Mouse (Mus musculus) midbrain, embryonic 14.5 days (tissue): ENCODE results near the gene Tac2. TPM values are rescaled to one million over a fixed set of nuclear protein-coding genes. Genes with fewer than 3 reads are reported as not detected.

Source experiments
- ATAC-seq: fragments of 200-750 bp; cut with Nextera tagmentation; 2 replicates; pipeline ENCODE4 v1.8.0; 2017; ENCODE audit warnings: moderate number of reproducible peaks, moderate library complexity; ENCODE audit not compliant: low FRiP score, low TSS enrichment
- DNase-seq: peaks from one replicate; pipeline ENCODE4 v3.0.0-alpha.2; 2015
- H3K27ac ChIP-seq: fragments of 300-500 bp; sonication (generic); replicated peaks from 2 replicates; pipeline ENCODE4 v1.5.1; 2014; ENCODE audit warnings: mild to moderate bottlenecking, low read depth, low read length, moderate library complexity
- H3K27me3 ChIP-seq: fragments of 300-500 bp; sonication (generic); 2 replicates; pipeline ENCODE4 v1.6.1; 2014; ENCODE audit warnings: low read length, control low read depth, mixed read lengths; ENCODE audit not compliant: control insufficient read depth, insufficient read depth
- H3K36me3 ChIP-seq: fragments of 300-500 bp; sonication (generic); 2 replicates; pipeline ENCODE4 v1.6.1; 2014; ENCODE audit warnings: low read length, control low read depth; ENCODE audit not compliant: control insufficient read depth, insufficient read depth
- H3K4me1 ChIP-seq: fragments of 300-500 bp; sonication (generic); 2 replicates; pipeline ENCODE4 v1.6.1; 2014; ENCODE audit warnings: mild to moderate bottlenecking, antibody characterized with exemption, low read length, control low read depth; ENCODE audit not compliant: control insufficient read depth, insufficient read depth
- H3K4me2 ChIP-seq: fragments of 300-500 bp; sonication (generic); 2 replicates; pipeline ENCODE4 v1.6.1; 2014; ENCODE audit warnings: mild to moderate bottlenecking, low read length, moderate library complexity
- H3K4me3 ChIP-seq: fragments of 300-500 bp; sonication (generic); replicated peaks from 2 replicates; pipeline ENCODE4 v1.5.1; 2014; ENCODE audit warnings: low read depth, low read length
- H3K9ac ChIP-seq: fragments of 300-500 bp; sonication (generic); replicated peaks from 2 replicates; pipeline ENCODE4 v1.6.1; 2014; ENCODE audit warnings: mild to moderate bottlenecking, low read length, moderate library complexity
- H3K9me3 ChIP-seq: fragments of 300-500 bp; sonication (generic); 2 replicates; pipeline ENCODE4 v1.6.1; 2016; ENCODE audit warnings: low read length, control low read depth, mixed read lengths; ENCODE audit not compliant: control insufficient read depth
- WGBS: fragments of 180-500 bp; shearing (Covaris S2); extraction: QIAGEN DNeasy Blood & Tissue Kit; methylation state at CpG from one replicate; pipeline ENCODE4 v1.1.7; 2014; 5-methylcytosine and 5-hydroxymethylcytosine counted together
- polyA plus RNA-seq: library from polyadenylated mRNA; unstranded; fragments of >200 nt; fragmentation: Nextera tagmentation; extraction: Ambion mirVana; gene quantifications from 2 replicates; pipeline ENCODE4 v1.2.1, GENCODE M21; 2014

Gene Tac2
- polyA plus RNA-seq, 1 experiment from 2014 or later: not detected

GRCm38 (mm10) chr10:127708850-127709370 is 15.4 kb upstream of the Tac2 start:
- ATAC-seq: no peak
- WGBS: 89% methylated on average over 3 of the region's 3 CpGs
- Histone ChIP-seq H3K36me3 (no peaks in the 10 kb centered on the region), H3K4me1 (no peaks in the 10 kb centered on the region), H3K9ac (no peak overlapping the region), H3K27ac (no peak overlapping the region), H3K9me3 (no peaks in the 10 kb centered on the region), H3K4me3 (no peak overlapping the region), H3K4me2 (no peak overlapping the region), H3K27me3 (no peaks in the 10 kb centered on the region)
- no peak for DNase-seq

DNA sequence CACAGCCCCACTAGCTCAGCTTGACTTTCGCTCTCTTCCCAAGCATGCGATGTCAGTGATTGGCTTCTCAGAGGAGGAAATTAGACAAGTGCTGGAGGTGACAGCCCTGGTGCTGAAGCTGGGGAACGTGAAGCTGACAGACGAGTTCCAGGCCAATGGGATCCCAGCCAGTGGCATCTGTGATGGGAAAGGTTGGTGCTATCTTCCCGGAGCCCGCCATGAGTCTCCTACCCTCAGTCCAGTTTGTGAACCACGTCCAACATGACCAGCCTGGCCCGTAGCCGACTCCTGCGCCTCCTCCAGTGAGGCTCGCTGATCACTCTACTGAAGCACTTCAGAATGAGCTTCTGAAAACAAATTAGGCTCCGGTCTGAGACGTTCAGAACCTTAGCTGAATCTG is 13.9 kb upstream of the Tac2 start:
- ATAC-seq: no peak
- H3K4me2 ChIP-seq: no peak overlapping the region
- 89% methylated on average over 13 of the region's 13 CpGs for WGBS
- no peak for DNase-seq
- H3K9me3 ChIP-seq: no peaks in the 10 kb centered on the region
- H3K4me3 ChIP-seq: no peak overlapping the region
- no peak overlapping the region for H3K27ac ChIP-seq
- no peaks in the 10 kb centered on the region for H3K36me3 ChIP-seq
- no peaks in the 10 kb centered on the region for H3K4me1 ChIP-seq
- H3K9ac ChIP-seq: no peak overlapping the region
- H3K27me3 ChIP-seq: no peaks in the 10 kb centered on the region

DNA sequence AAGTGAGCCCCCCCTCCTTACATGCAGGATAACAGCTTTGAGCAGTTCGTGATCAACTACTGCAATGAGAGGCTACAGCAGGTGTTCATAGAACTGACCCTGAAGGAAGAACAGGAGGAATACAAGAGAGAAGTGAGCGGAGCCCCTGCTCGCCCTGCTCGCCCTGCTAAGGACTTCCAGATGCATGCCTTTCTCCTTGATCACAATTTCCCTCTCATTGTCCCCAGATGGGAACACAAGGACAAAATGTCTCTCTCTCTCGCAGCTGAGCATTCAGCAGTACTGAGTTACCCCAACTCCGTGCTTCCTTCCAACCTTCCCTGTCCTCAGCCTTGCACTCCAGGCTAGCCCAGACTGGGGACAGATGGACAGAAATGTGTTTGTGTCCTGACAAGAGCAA is 11.5 kb upstream of the Tac2 start:
- H3K36me3 ChIP-seq: no peaks in the 10 kb centered on the region
- H3K9me3 ChIP-seq: no peaks in the 10 kb centered on the region
- H3K27ac ChIP-seq: no peak overlapping the region
- no peak overlapping the region for H3K4me2 ChIP-seq
- DNase-seq: no peak
- no peaks in the 10 kb centered on the region for H3K27me3 ChIP-seq
- ATAC-seq: no peak
- no peak overlapping the region for H3K9ac ChIP-seq
- H3K4me1 ChIP-seq: no peaks in the 10 kb centered on the region
- 86% methylated on average over 6 of the region's 6 CpGs for WGBS
- H3K4me3 ChIP-seq: no peak overlapping the region

DNA sequence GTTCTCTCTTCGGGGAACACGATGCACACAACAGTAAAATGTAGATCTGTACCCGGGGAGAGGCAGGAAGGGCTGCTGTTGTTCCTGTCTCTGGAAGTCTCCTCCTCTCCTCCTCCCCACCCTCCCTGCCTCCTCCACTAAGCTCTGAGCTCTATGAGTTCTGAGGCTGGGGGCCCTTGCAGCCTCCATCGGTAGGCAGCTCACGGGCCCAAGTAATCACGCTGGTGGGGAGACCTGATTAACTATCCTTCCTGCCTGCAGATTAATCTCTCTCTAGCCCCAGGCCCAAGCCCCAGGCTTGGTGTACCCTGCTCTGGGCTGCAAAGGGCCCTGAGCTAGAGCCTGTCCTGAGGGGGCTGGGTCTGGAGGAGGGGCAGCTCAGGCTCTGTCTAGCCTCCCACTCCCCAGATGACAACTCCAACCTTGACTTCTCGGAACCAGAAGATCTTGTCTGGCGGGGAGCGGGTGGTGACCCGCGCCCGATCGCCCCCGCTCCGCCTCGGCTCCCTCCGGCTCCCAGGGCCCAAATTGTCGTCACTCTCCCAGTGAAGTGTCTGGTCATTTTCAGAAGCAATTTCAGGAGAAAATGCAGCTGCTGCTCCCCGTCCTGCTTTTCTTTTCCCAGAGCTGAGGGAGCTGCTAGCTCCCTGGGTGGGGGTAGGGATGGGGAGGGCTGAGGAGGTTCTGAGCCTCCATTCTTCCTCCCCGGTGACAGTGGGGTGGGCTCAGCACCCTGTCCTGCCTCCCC is 2.4 kb upstream of the Tac2 start:
- ATAC-seq (peak; percentile 59; the same call in 1 of the 2 replicates), DNase-seq (peak; percentile 72)
- H3K36me3 ChIP-seq: no peaks in the 10 kb centered on the region
- H3K4me1 ChIP-seq: peaks cover 22% of the 10 kb centered on the region
- H3K27me3 ChIP-seq: no peaks in the 10 kb centered on the region
- WGBS: 10% methylated on average over 20 of the region's 20 CpGs
- peak overlapping the region; percentile 42 for H3K4me2 ChIP-seq
- H3K9ac ChIP-seq: peak overlapping the region; percentile 7; the same call in 1 of the 2 replicates
- no peaks in the 10 kb centered on the region for H3K9me3 ChIP-seq
- H3K27ac ChIP-seq: peak overlapping the region; percentile 47
- no peak overlapping the region for H3K4me3 ChIP-seq

- no peaks in the 10 kb centered on the region for H3K27me3 ChIP-seq
- WGBS: 76% methylated on average over 4 of the region's 4 CpGs
- no peak overlapping the region for H3K4me3 ChIP-seq
- no peaks in the 10 kb centered on the region for H3K9me3 ChIP-seq
- DNase-seq (no peak), ATAC-seq (no peak)
- H3K4me2 ChIP-seq: no peak overlapping the region
- peaks cover 22% of the 10 kb centered on the region for H3K4me1 ChIP-seq
- no peak overlapping the region for H3K27ac ChIP-seq
- no peaks in the 10 kb centered on the region for H3K36me3 ChIP-seq
- H3K9ac ChIP-seq: no peak overlapping the region
Measured at GRCm38 (mm10) chr10:127725136-127725535, 858 bp downstream of the Tac2 start.

GRCm38 (mm10) chr10:127728437-127728836 is 4.2 kb downstream of the Tac2 start:
- no peak overlapping the region for H3K27ac ChIP-seq
- H3K9ac ChIP-seq: no peak overlapping the region
- H3K4me1 ChIP-seq: peaks cover 7% of the 10 kb centered on the region; the same call in 1 of the 2 replicates
- DNase-seq: no peak
- no peaks in the 10 kb centered on the region for H3K36me3 ChIP-seq
- no peaks in the 10 kb centered on the region for H3K27me3 ChIP-seq
- H3K9me3 ChIP-seq: no peaks in the 10 kb centered on the region
- no peak for ATAC-seq
- no peak overlapping the region for H3K4me2 ChIP-seq
- 75% methylated on average over 8 of the region's 8 CpGs for WGBS
- H3K4me3 ChIP-seq: no peak overlapping the region

GRCm38 (mm10) chr10:127730285-127730932 is 6.1 kb downstream of the Tac2 start:
- no peak overlapping the region for H3K4me2 ChIP-seq
- 50% methylated on average over 11 of the region's 11 CpGs for WGBS
- no peaks in the 10 kb centered on the region for H3K9me3 ChIP-seq
- H3K27me3 ChIP-seq: no peaks in the 10 kb centered on the region
- ATAC-seq (no peak), DNase-seq (peak; percentile 25)
- H3K4me3 ChIP-seq: no peak overlapping the region
- H3K4me1 ChIP-seq: peaks cover 7% of the 10 kb centered on the region; the same call in 1 of the 2 replicates
- H3K36me3 ChIP-seq: no peaks in the 10 kb centered on the region
- H3K9ac ChIP-seq: 0 out of 2 replicates have a peak overlapping the region, but pooled peaks have one; percentile 12
- no peak overlapping the region for H3K27ac ChIP-seq

DNA sequence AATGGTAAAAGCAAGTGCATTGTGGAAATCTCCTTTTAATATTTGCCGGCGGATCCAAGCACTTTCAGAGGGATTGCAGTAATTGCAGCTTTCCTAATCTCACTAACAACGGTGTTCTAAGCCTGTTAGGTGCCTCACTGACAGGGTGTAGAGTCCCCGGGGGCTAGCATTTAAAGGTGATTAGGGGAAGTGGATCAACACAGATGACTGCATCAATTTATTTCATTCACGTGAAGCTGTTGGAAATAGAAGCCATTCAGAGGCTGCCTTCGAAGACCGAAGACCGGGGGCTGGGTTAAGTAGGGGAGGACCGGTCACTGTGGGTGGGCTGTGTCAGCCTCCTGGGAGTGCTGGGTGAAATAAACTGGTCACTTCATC is 6.6 kb downstream of the Tac2 start:
- Histone ChIP-seq H3K36me3 (no peaks in the 10 kb centered on the region), H3K9ac (0 out of 2 replicates have a peak overlapping the region, but pooled peaks have one; percentile 12), H3K4me3 (no peak overlapping the region), H3K4me1 (peaks cover 7% of the 10 kb centered on the region; the same call in 1 of the 2 replicates), H3K9me3 (no peaks in the 10 kb centered on the region), H3K27ac (0 out of 2 replicates have a peak overlapping the region, but pooled peaks have one; percentile 26), H3K27me3 (no peaks in the 10 kb centered on the region), H3K4me2 (no peak overlapping the region)
- ATAC-seq (no peak), DNase-seq (peak; percentile 63)
- WGBS: 14% methylated on average over 9 of the region's 9 CpGs
